Mouse (Mus musculus): ENCODE results near the gene Lsamp.

Gene Lsamp

GRCm38 (mm10) chr16:42189431-42190081, 2205.4 kb downstream of the Lsamp start:
- peak in 1 of 2 experiments; percentile 28 for DNase-seq (ENCODE audit: low spot score in 2 of 2)

DNA sequence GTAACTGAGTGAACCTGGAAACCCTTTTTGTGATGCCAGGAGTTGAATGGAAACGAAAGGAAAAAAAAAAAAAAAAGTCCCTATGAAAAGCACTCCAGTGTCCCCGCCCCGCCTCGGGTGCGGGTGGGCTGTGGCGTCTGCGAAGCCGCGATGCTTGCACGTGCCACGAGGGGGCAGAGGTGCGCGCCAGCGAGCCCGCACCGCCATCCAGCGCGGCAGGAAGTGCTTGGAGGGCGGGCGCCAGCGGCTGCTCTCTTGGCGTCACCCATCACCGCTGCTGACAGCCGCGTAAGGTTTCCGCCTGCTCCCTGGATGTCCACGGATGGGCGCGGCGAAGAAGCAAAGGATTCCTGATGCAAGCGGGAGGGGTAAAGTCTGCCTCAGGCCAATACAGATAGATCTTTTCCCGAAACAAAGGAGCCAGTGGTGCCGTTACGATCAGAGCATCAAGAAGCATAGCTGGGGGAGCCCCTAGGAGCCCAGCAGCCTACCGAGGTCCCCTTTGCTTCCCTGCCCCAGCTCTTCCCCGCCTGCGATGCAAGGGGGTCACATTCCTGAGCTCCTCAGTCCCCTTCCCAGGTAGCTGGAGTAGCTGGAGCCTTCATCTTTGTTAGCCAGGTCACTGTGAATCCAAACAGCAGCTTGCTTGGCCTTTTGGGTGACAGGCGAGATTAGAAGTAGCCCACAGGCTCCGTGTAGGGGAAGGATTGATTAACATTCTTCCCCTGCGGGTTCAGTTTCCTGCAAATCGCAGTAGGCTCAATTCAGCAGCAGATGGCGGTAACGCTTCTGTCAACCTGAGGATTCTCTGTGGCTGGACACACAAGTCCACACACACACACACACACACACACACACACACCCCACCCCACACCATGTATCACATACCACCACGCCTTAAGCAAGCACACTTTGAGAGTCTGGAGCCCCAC, 2206.2 kb downstream of the Lsamp start:
- DNase-seq (ENCODE audit: low spot score in 2 of 2): peak; percentile 90 to 92

Measured in frontal cortex, postnatal 36 days (tissue).